Mouse (Mus musculus) midbrain, embryonic 16.5 days (tissue): ENCODE measurements around the gene Sel1l3. TPM values are rescaled to one million over a fixed set of nuclear protein-coding genes. Genes with fewer than 3 reads are reported as not detected.

ENCODE experiments used
- ATAC-seq: fragments of 200-750 bp; cut with Nextera tagmentation; 2 replicates; pipeline ENCODE4 v1.8.0; 2017; ENCODE audit warnings: moderate TSS enrichment
- H3K27ac ChIP-seq: fragments of 300-500 bp; sonication (generic); 2 replicates; pipeline ENCODE4 v1.5.1; 2014; ENCODE audit warnings: mild to moderate bottlenecking, low read length, mixed read lengths
- H3K27me3 ChIP-seq: fragments of 300-500 bp; sonication (generic); 2 replicates; pipeline ENCODE4 v1.6.1; 2014; ENCODE audit warnings: low read depth, low read length, mixed read lengths; ENCODE audit not compliant: control insufficient read depth, insufficient read depth
- H3K36me3 ChIP-seq: fragments of 300-500 bp; sonication (generic); 2 replicates; pipeline ENCODE4 v1.6.1; 2014; ENCODE audit warnings: mild to moderate bottlenecking, low read length, moderate library complexity, mixed read lengths; ENCODE audit not compliant: control insufficient read depth, insufficient read depth
- H3K4me1 ChIP-seq: fragments of 300-500 bp; sonication (generic); 2 replicates; pipeline ENCODE4 v1.6.1; 2014; ENCODE audit warnings: mild to moderate bottlenecking, low read length, mixed read lengths; ENCODE audit not compliant: control insufficient read depth, insufficient read depth
- H3K4me2 ChIP-seq: fragments of 300-500 bp; sonication (generic); 2 replicates; pipeline ENCODE4 v1.6.1; 2014; ENCODE audit warnings: mild to moderate bottlenecking, low read length, mixed read lengths
- H3K4me3 ChIP-seq: fragments of 300-500 bp; sonication (generic); 2 replicates; pipeline ENCODE4 v1.5.1; 2014; ENCODE audit warnings: low read depth, mild to moderate bottlenecking, low read length, moderate library complexity, mixed read lengths
- H3K9ac ChIP-seq: fragments of 300-500 bp; sonication (generic); 2 replicates; pipeline ENCODE4 v1.6.1; 2014; ENCODE audit warnings: low read depth, low read length, mixed read lengths
- H3K9me3 ChIP-seq: fragments of 300-500 bp; sonication (generic); replicated peaks from 2 replicates; pipeline ENCODE4 v1.6.1; 2014; ENCODE audit warnings: mild to moderate bottlenecking, low read length, mixed read lengths; ENCODE audit not compliant: control insufficient read depth, poor library complexity, severe bottlenecking
- WGBS: fragments of 180-500 bp; shearing (Covaris S2); extraction: QIAGEN DNeasy Blood & Tissue Kit; methylation state at CpG from one replicate; pipeline ENCODE4 v1.1.7; 2014; 5-methylcytosine and 5-hydroxymethylcytosine counted together
- polyA plus RNA-seq: library from polyadenylated mRNA; unstranded; fragments of >200 nt; fragmentation: Nextera tagmentation; extraction: Ambion mirVana; gene quantifications from 2 replicates; pipeline ENCODE4 v1.2.1, GENCODE M21; 2015

Gene Sel1l3
- polyA plus RNA-seq, 1 experiment from 2014 or later, result 7.3 TPM

DNA sequence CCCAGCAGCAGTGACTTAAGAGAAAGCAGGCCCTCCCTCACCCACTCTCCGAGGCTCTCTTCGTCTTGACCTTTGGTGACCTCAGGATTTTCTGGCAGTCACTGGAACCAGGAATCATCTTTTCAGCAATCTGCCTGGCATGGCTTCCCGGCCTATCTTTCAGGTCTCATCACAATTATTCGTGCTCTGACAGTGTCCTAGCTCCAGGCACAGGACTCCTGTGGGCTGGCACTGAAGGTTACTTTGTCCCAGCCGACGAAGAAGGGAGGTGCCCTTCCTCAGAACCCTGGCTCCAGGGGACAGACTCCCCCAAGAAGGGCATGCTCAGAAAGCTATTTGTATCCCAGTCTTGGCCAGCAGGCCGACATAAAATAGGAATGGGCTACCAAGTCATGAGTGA is 4.0 kb downstream of the Sel1l3 start:
- no peak overlapping the region for H3K4me3 ChIP-seq
- H3K4me1 ChIP-seq, result peaks cover 13% of the 10 kb centered on the region
- no peak overlapping the region for H3K4me2 ChIP-seq
- ATAC-seq, result no peak
- H3K9me3 ChIP-seq, result no peaks in the 10 kb centered on the region
- H3K27ac ChIP-seq, result no peak overlapping the region
- H3K27me3 ChIP-seq, result no peaks in the 10 kb centered on the region
- H3K9ac ChIP-seq, result no peak overlapping the region
- WGBS, result 37% methylated on average over 7 of the region's 7 CpGs
- H3K36me3 ChIP-seq, result no peaks in the 10 kb centered on the region

DNA sequence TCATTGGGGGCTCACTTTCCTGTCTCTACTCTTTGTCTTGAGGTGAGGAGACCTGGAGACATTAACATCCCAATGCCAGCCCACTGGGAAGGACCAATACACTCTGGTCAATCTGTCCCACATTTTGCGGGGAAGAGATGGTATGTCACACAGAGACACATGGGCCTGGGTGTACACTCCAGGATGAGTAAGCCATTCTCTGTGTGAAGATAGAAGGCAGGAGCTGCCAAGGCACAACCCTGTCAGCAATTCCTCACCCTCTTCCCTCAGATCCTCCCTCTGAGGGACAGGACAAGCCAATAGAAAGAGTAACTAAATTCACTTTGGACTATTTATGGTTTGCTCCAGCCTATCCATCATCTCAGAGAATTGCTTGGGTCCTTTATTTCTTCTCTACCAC is 5.0 kb downstream of the Sel1l3 start:
- no peak for ATAC-seq
- H3K27me3 ChIP-seq, result no peaks in the 10 kb centered on the region
- no peak overlapping the region for H3K4me3 ChIP-seq
- H3K9me3 ChIP-seq, result no peaks in the 10 kb centered on the region
- H3K36me3 ChIP-seq, result no peaks in the 10 kb centered on the region
- H3K27ac ChIP-seq, result no peak overlapping the region
- 96% methylated on average over 1 of the region's 1 CpGs for WGBS
- H3K9ac ChIP-seq, result no peak overlapping the region
- H3K4me2 ChIP-seq, result no peak overlapping the region
- peaks cover 7% of the 10 kb centered on the region for H3K4me1 ChIP-seq

DNA sequence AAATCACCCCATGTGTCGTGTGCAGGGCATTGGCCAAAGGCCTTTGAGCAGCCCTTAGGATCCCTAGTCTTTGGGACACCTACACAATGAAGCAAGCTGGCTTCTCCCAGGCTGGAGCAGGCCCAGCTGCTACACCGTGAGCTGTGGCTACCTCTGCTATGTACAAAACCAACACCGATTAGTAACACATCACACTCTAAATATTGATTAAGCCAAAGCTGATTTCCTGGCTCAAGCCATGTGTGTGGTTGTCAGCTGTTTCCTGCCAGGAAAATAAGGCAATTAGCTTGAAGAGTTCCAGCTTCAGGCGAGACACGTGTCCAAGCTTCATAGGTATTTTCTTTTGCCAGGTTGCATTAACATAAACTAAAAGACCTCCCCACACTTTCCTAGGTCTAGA is 7.2 kb downstream of the Sel1l3 start:
- H3K27ac ChIP-seq, result no peak overlapping the region
- WGBS, result 79% methylated on average over 5 of the region's 5 CpGs

DNA sequence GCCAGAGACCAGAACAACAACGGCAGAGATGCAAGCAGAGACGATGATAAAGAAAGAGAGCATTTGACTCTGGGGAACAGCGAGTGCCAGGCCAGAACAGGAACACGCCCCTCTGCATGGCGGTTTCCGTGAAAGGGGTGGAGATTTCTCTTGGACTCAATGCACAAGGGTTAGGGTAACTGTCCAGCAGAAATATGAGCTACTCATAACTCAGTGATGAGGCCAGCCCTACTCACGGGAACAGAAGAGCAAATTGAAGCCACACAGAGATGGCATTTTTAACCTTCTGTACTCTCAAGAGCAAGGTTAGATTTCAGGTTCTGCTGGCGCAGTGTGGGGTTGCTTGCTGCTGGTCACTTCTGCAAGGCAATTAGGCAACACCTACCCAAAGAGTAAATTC is 11.0 kb downstream of the Sel1l3 start:
- H3K4me1 ChIP-seq, result peaks cover 2% of the 10 kb centered on the region; the same call in 1 of the 2 replicates
- H3K4me2 ChIP-seq, result no peak overlapping the region
- WGBS, result 85% methylated on average over 8 of the region's 8 CpGs
- H3K36me3 ChIP-seq, result no peaks in the 10 kb centered on the region
- H3K9me3 ChIP-seq, result no peaks in the 10 kb centered on the region
- H3K27me3 ChIP-seq, result no peaks in the 10 kb centered on the region
- ATAC-seq, result no peak
- H3K4me3 ChIP-seq, result no peak overlapping the region
- no peak overlapping the region for H3K27ac ChIP-seq
- H3K9ac ChIP-seq, result no peak overlapping the region

More for the DNA sequence above, 7.2 kb downstream of the Sel1l3 start:
- Histone ChIP-seq H3K9ac (no peak overlapping the region), H3K4me3 (no peak overlapping the region), H3K36me3 (no peaks in the 10 kb centered on the region), H3K4me2 (no peak overlapping the region), H3K9me3 (no peaks in the 10 kb centered on the region), H3K4me1 (peaks cover 7% of the 10 kb centered on the region), H3K27me3 (no peaks in the 10 kb centered on the region)
- ATAC-seq, result no peak

DNA sequence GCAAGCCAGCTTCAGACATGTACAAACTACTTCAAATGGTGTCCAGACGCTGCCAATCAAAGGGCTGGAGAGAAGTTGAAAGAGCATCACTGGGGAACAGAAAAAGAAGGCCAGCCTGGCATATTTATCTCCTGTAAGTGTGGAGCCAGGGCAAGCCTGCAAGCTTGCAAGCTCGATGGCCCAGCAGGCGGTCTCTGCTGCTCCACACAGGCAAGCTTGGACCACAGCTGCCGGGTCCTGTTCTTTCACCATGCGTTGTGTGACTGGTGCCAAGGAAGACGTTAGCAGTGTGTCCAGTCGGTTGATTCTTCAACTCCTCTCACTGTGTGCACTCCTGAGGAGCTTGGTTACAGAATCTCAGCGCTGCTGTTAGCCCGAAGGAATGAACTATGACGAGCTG is 12.9 kb downstream of the Sel1l3 start:
- Histone ChIP-seq H3K4me1 (peaks cover 2% of the 10 kb centered on the region; the same call in 1 of the 2 replicates), H3K9ac (no peak overlapping the region), H3K4me2 (no peak overlapping the region), H3K27ac (no peak overlapping the region), H3K9me3 (no peaks in the 10 kb centered on the region), H3K36me3 (no peaks in the 10 kb centered on the region), H3K4me3 (no peak overlapping the region), H3K27me3 (no peaks in the 10 kb centered on the region)
- ATAC-seq, result no peak
- 77% methylated on average over 10 of the region's 10 CpGs for WGBS

DNA sequence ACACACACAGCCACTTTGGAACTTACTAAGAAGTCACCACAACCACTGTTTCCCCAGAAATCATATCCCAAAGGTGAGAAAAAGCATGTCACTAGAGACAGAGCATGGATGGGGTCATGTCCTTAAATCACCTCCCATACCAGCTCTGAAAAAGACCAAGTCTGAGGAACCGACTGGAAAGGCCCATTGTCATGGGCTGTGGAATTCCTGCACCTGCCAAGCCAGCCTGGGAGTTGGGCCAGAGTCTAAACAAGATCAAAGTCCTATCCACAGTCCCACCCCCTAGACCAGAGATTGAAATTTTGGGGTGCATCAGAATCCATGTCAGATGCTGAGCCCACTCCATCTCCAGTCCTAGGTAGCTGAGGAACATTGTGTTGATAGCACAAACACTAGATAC is 15.3 kb downstream of the Sel1l3 start:
- Histone ChIP-seq H3K4me1 (no peaks in the 10 kb centered on the region), H3K27ac (no peak overlapping the region), H3K9ac (no peak overlapping the region), H3K9me3 (no peaks in the 10 kb centered on the region), H3K36me3 (no peaks in the 10 kb centered on the region), H3K4me2 (no peak overlapping the region), H3K27me3 (no peaks in the 10 kb centered on the region), H3K4me3 (no peak overlapping the region)
- ATAC-seq, result no peak
- WGBS, result 70% methylated on average over 1 of the region's 1 CpGs

DNA sequence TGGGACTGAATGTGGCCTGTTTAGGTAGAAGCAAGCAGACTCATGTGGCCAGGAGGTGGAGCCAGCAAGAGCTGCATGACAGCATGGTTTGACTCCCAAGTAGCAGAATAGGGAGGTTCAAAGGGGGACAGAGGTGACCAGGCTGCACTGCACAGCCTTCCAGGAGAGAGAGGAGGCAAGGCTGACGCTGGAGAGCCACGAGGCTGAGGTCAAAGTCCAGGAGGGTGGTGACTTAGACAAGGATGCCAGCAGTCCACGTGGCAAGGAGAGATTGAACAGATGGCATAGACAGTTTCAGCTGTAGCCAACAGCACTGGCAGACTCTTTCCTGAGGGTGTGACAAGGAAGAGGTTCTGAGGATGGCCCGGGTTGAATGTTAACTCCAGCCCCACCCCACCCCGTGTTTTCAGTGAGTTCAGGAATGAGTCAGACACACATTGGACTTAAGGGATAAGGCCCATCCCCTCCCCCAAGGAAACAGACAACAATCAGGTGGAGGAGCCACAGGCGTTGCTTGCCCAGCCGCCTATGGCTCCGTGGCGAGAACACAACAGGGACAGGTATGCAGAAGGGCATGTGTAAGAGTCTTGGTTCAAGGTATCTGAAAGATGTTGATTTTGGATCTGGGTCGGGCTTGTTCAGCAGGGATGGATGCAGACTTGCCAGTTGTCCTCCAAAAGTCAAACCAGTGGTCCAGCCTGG is 17.2 kb downstream of the Sel1l3 start:
- Histone ChIP-seq H3K4me3 (no peak overlapping the region), H3K9ac (no peak overlapping the region), H3K27ac (no peak overlapping the region), H3K36me3 (no peaks in the 10 kb centered on the region), H3K4me1 (no peaks in the 10 kb centered on the region), H3K9me3 (no peaks in the 10 kb centered on the region), H3K4me2 (no peak overlapping the region), H3K27me3 (no peaks in the 10 kb centered on the region)
- no peak for ATAC-seq
- WGBS, result 79% methylated on average over 10 of the region's 10 CpGs

DNA sequence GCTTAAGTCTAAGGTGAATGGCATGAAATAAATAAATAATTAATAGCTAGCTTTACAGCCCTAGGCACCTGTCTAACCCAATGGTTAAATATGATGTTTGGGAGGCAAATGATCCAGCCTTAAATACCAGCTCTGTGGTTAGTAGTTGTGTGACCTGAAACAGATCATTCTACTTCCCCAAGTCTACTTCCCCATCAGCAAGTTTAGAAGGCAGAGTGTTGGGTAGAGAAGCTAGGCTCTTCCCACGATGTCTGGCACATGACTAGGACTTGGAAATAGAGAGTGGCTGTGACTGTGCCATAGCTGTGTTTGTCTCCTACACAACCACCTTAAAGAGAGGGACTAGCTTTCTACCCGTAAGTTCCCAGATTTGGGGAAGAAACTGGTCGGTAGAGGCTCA is 18.9 kb downstream of the Sel1l3 start:
- H3K9me3 ChIP-seq, result no peaks in the 10 kb centered on the region
- H3K4me2 ChIP-seq, result no peak overlapping the region
- H3K4me3 ChIP-seq, result no peak overlapping the region
- H3K27ac ChIP-seq, result no peak overlapping the region
- no peaks in the 10 kb centered on the region for H3K36me3 ChIP-seq
- H3K9ac ChIP-seq, result no peak overlapping the region
- no peak for ATAC-seq
- no peaks in the 10 kb centered on the region for H3K4me1 ChIP-seq
- 94% methylated on average over 3 of the region's 3 CpGs for WGBS
- no peaks in the 10 kb centered on the region for H3K27me3 ChIP-seq

DNA sequence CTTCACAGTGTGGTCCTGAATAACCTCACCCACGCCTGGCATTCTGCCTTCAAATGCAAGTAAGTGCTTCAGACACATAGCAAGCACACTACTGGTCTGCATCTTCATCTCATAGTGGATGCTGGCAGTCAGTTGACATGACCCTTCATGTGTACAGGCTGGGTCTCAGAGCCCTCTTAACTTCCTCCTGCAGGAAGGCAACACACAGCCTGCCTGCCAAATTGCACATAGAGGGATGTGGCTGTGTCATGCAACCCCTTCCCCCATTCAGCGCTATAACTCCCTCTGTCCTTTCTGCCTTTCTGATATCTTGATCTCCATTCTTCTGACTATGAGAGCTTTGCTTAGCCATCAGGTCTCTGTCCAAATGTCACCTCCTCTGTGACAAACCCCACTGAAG is 19.3 kb downstream of the Sel1l3 start:
- Histone ChIP-seq H3K4me3 (no peak overlapping the region), H3K36me3 (no peaks in the 10 kb centered on the region), H3K9ac (no peak overlapping the region), H3K27ac (no peak overlapping the region), H3K27me3 (no peaks in the 10 kb centered on the region), H3K4me1 (no peaks in the 10 kb centered on the region), H3K4me2 (no peak overlapping the region), H3K9me3 (no peaks in the 10 kb centered on the region)
- ATAC-seq, result no peak
- 83% methylated on average over 2 of the region's 2 CpGs for WGBS
